Mouse (Mus musculus) common myeloid progenitor, adult 5-6 weeks (primary cell): ENCODE measurements at regions not wholly inside any gene's neighbourhood (a gene's known extent, or its start where the extent isn't known, plus 50 kb on each side); places are given as distances from the start of the nearest gene placed in this dataset.
A peak's percentile ranks its signal among the peaks of the same experiment; 100 is the strongest.

Source experiments
- ATAC-seq: replicated peaks from 2 replicates; pipeline ENCODE4 v1.8.0; 2016; ENCODE audit warnings: low read depth, mild to moderate bottlenecking, moderate TSS enrichment, inconsistent platforms; ENCODE audit not compliant: poor library complexity, severe bottlenecking

- no peak for ATAC-seq
Measured at GRCm38 (mm10) chr14:76622634-76623291, 66.1 kb upstream of the Serp2 start.

DNA sequence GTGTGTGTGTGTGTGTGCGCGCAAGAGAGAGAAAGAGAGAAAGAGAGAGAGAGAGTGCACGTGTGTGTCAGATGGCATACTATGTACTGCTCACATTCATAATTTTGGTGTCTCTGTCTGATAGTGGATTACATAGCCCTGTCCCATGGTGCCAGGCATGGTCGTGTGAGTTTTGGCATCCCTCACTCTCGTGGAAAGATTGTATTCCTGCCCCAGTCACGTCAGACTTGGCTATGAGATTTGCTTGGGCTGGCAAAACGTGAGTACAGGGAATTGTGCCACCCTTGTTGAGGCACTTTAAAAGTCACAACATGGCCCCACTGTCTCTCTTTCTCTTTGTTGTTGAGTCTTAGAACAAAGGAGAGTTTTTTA, 62.3 kb upstream of the Serp2 start:
- no peak for ATAC-seq

GRCm38 (mm10) chr14:76618331-76619037, 61.8 kb upstream of the Serp2 start:
- ATAC-seq, result peak; percentile 12; the same call in 1 of the 2 replicates

DNA sequence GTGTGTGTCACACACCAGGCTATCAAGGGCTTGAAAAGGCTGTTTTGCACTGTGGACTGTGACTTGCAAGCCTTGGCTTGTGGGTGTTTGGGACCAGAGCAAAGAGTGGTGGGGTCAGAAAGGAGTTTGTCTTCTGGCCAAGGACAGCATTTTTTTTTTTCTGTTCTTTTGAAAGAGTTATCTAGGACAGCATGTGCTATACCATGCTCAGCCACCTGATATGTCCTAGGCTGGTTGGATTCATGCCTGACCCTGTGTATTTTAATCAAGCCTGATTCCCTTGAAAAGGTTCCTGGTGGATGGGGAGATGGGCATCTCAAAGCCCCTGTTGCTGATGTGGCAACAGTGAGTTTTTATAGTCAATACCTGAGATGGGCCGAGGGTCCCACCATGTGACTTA, 61.2 kb upstream of the Serp2 start:
- ATAC-seq, result no peak

GRCm38 (mm10) chr14:76617447-76617846, 60.8 kb upstream of the Serp2 start:
- ATAC-seq, result no peak

- no peak for ATAC-seq
Measured at GRCm38 (mm10) chr14:76616367-76616683, 59.6 kb upstream of the Serp2 start.

DNA sequence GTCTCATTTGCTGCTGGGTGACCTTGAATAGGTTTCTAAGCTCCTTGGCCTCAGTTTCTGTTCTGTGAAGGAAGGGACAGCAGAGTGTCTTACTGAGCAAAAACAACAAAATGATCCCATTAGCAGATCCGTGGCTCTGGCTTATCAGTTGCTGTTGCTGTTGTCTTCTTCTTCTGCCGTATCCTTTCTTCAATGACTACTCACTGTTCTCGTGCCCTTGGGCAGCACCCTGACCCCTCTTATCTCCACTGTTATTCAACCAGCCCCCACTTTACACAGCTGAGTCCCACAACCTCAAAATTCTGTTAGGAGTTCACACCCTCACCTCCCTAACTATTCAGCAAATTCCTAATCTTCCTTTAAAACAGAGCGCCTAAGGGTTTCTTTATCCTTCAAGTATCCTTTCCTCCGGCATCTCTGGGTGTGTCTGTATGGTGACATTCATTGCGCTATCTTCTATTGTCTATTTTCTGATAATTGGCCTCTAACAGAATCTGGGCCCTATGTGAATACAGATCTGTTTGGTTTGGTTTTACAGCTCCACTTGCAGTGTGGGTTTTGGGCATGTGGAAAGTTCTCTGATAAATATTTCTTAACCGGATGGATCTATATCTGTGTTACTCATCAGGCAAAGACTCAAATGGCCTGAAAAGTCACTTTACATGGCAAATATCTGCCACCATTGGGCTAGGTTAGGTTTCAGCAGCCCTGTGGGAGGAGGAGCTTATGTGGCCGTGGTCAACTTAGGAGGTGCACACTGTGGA, 59.1 kb upstream of the Serp2 start:
- no peak for ATAC-seq

- no peak for ATAC-seq
Measured at GRCm38 (mm10) chr14:76615182-76615581, 58.5 kb upstream of the Serp2 start.

DNA sequence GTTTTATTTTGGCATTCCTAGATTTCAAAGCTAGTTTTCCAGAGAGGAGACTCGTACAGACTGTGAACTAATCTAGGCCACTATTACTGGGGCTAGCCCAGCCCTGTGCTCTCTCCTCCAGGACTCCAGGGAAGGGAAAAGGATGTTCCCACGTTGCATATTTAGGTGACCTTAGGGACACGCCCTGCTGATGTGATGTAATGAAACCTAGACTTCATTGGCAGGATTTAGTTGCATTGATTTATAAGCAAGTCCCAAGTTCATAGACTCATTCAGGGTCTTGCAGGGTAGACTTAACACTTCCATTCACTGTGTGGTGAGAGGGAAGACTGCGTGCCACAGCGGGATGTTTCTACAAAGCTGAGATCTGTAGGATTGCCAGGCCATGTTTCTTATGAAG, 58.0 kb upstream of the Serp2 start:
- ATAC-seq, result no peak

GRCm38 (mm10) chr14:76613604-76614003, 56.9 kb upstream of the Serp2 start:
- ATAC-seq, result no peak

- peak; percentile 93 for ATAC-seq
Measured at GRCm38 (mm10) chr14:76610429-76611378, 54.0 kb upstream of the Serp2 start.
